Mouse (Mus musculus): Measurements from ENCODE around the gene Fam205a1. TPM values are rescaled to one million over a fixed set of nuclear protein-coding genes. Genes with fewer than 3 reads are reported as not detected.

Fam205a1 gene
- total and polyA plus RNA-seq, 2 experiments from 2014 or later = not detected

Other genes starting within 250 kb of the Fam205a1 start
- not detected in 2 replicates for gene Gm10591, start 241.7 kb downstream of the Fam205a1 start, total RNA-seq (2014; rRNA removed)
- not detected in 2 replicates for gene Gm10591, start 241.7 kb downstream of the Fam205a1 start, polyA plus RNA-seq (2015; fragmentation: Nextera tagmentation; extraction: Ambion mirVana)
- gene Gm2564, start 224.2 kb downstream of the Fam205a1 start, total RNA-seq (2014; rRNA removed) = not detected in 2 replicates
- 0.68 and 1.0 TPM in 2 replicates for gene Gm2564, start 224.2 kb downstream of the Fam205a1 start, polyA plus RNA-seq (2015; fragmentation: Nextera tagmentation; extraction: Ambion mirVana)
- gene Ccl27b, start 198.6 kb downstream of the Fam205a1 start, total RNA-seq (2014; rRNA removed) = not detected in 2 replicates
- 1.1 TPM in 1 of 2 replicates, not detected in the other for gene Ccl27b, start 198.6 kb downstream of the Fam205a1 start, polyA plus RNA-seq (2015; fragmentation: Nextera tagmentation; extraction: Ambion mirVana)
- gene Il11ra2, start 192.0 kb downstream of the Fam205a1 start, total RNA-seq (2014; rRNA removed) = not detected in 2 replicates
- not detected in 2 replicates for gene Il11ra2, start 192.0 kb downstream of the Fam205a1 start, polyA plus RNA-seq (2015; fragmentation: Nextera tagmentation; extraction: Ambion mirVana)
- gene 4930578G10Rik, start 118.3 kb downstream of the Fam205a1 start, total RNA-seq (2014; rRNA removed) = not detected in 2 replicates
- 0.63 and 0.70 TPM in 2 replicates for gene 4930578G10Rik, start 118.3 kb downstream of the Fam205a1 start, polyA plus RNA-seq (2015; fragmentation: Nextera tagmentation; extraction: Ambion mirVana)
- not detected in 2 replicates for gene Ccl19, start 97.3 kb downstream of the Fam205a1 start, total RNA-seq (2014; rRNA removed)
- 0.74 and 0.83 TPM in 2 replicates for gene Ccl19, start 97.3 kb downstream of the Fam205a1 start, polyA plus RNA-seq (2015; fragmentation: Nextera tagmentation; extraction: Ambion mirVana)
- 3.1 TPM in 1 of 2 replicates, not detected in the other for gene Ccl21a, start 79.9 kb downstream of the Fam205a1 start, total RNA-seq (2014; rRNA removed)
- 0.24 and 0.79 TPM in 2 replicates for gene Ccl21a, start 79.9 kb downstream of the Fam205a1 start, polyA plus RNA-seq (2015; fragmentation: Nextera tagmentation; extraction: Ambion mirVana)
- 0.05 TPM in 1 of 2 replicates, not detected in the other for gene Gm12394, start 2.9 kb upstream of the Fam205a1 start, total RNA-seq (2014; rRNA removed)
- 0.55 and 0.68 TPM in 2 replicates for gene Gm12394, start 2.9 kb upstream of the Fam205a1 start, polyA plus RNA-seq (2015; fragmentation: Nextera tagmentation; extraction: Ambion mirVana)
- gene Fam205c, start 20.3 kb upstream of the Fam205a1 start, total RNA-seq (2014; rRNA removed) = not detected in 2 replicates
- 4.7 TPM in 2 replicates for gene Fam205c, start 20.3 kb upstream of the Fam205a1 start, polyA plus RNA-seq (2015; fragmentation: Nextera tagmentation; extraction: Ambion mirVana)
- gene Phf24, start 62.8 kb upstream of the Fam205a1 start, total RNA-seq (2014; rRNA removed) = 123 and 130 TPM in 2 replicates
- gene Phf24, start 62.8 kb upstream of the Fam205a1 start, polyA plus RNA-seq (2015; fragmentation: Nextera tagmentation; extraction: Ambion mirVana) = 33.9 and 38.6 TPM in 2 replicates
- 88.0 and 96.9 TPM in 2 replicates for gene Dnajb5, start 95.9 kb upstream of the Fam205a1 start, total RNA-seq (2014; rRNA removed)
- gene Dnajb5, start 95.9 kb upstream of the Fam205a1 start, polyA plus RNA-seq (2015; fragmentation: Nextera tagmentation; extraction: Ambion mirVana) = 28.1 and 33.4 TPM in 2 replicates
- not detected in 2 replicates for gene 1700022I11Rik, start 115.7 kb upstream of the Fam205a1 start, total RNA-seq (2014; rRNA removed)
- 0.37 and 0.60 TPM in 2 replicates for gene 1700022I11Rik, start 115.7 kb upstream of the Fam205a1 start, polyA plus RNA-seq (2015; fragmentation: Nextera tagmentation; extraction: Ambion mirVana)
- 187 and 191 TPM in 2 replicates for gene Vcp, start 146.6 kb upstream of the Fam205a1 start, total RNA-seq (2014; rRNA removed)
- gene Vcp, start 146.6 kb upstream of the Fam205a1 start, polyA plus RNA-seq (2015; fragmentation: Nextera tagmentation; extraction: Ambion mirVana) = 445 and 455 TPM in 2 replicates
- 10.5 and 13.1 TPM in 2 replicates for gene Fancg, start 156.6 kb upstream of the Fam205a1 start, total RNA-seq (2014; rRNA removed)
- 14.2 and 14.5 TPM in 2 replicates for gene Fancg, start 156.6 kb upstream of the Fam205a1 start, polyA plus RNA-seq (2015; fragmentation: Nextera tagmentation; extraction: Ambion mirVana)
- gene Pigo, start 171.9 kb upstream of the Fam205a1 start, total RNA-seq (2014; rRNA removed) = 27.7 and 33.4 TPM in 2 replicates
- gene Pigo, start 171.9 kb upstream of the Fam205a1 start, polyA plus RNA-seq (2015; fragmentation: Nextera tagmentation; extraction: Ambion mirVana) = 20.8 and 22.1 TPM in 2 replicates
- 86.2 and 118 TPM in 2 replicates for gene Stoml2, start 177.8 kb upstream of the Fam205a1 start, total RNA-seq (2014; rRNA removed)
- 256 and 272 TPM in 2 replicates for gene Stoml2, start 177.8 kb upstream of the Fam205a1 start, polyA plus RNA-seq (2015; fragmentation: Nextera tagmentation; extraction: Ambion mirVana)
- 36.0 and 54.9 TPM in 2 replicates for gene Fam214b, start 192.3 kb upstream of the Fam205a1 start, total RNA-seq (2014; rRNA removed)
- 25.0 TPM in 2 replicates for gene Fam214b, start 192.3 kb upstream of the Fam205a1 start, polyA plus RNA-seq (2015; fragmentation: Nextera tagmentation; extraction: Ambion mirVana)
- 40.4 and 41.8 TPM in 2 replicates for gene Unc13b, start 205.1 kb upstream of the Fam205a1 start, total RNA-seq (2014; rRNA removed)
- 6.6 TPM in 2 replicates for gene Unc13b, start 205.1 kb upstream of the Fam205a1 start, polyA plus RNA-seq (2015; fragmentation: Nextera tagmentation; extraction: Ambion mirVana)